Mouse (Mus musculus) CD4-positive naive resting alpha-beta T cell, adult 76 days (primary cell): ENCODE results near the gene Polh. TPM values are rescaled to one million over a fixed set of nuclear protein-coding genes. Genes with fewer than 3 reads are reported as not detected.

Experiments
- total RNA-seq: library from RNA; stranded (reverse); gene quantifications from one replicate; pipeline ENCODE4 v1.2.4, GENCODE M21; 2023

Polh gene
- total RNA-seq, result 11.8 TPM

GRCm38 (mm10) chr17:46202421-46203071 lies at the start of gene Polh, which contains the start of gene Xpo5:
TSS of gene Polh (minus strand) at chr17:46202645.
TSS of gene Xpo5 (plus strand) at chr17:46202782.

GRCm38 (mm10) chr17:46247512-46248188 lies 45.2 kb upstream of the Polh start, which contains the start of the genes Polr1c and Yipf3:
TSS of gene Polr1c (minus strand) at chr17:46248054.
TSS of gene Yipf3 (plus strand) at chr17:46248080.

GRCm38 (mm10) chr17:46160686-46161085 lies 41.8 kb downstream of the Polh start, which contains the start of gene Gtpbp2:
TSS of gene Gtpbp2 (plus strand) at chr17:46161032.

GRCm38 (mm10) chr17:46152847-46153782 lies 49.3 kb downstream of the Polh start, which contains the start of gene Mad2l1bp:
TSS of gene Mad2l1bp (minus strand) at chr17:46153553.

GRCm38 (mm10) chr17:46143578-46144423 lies 58.6 kb downstream of the Polh start, which contains the start of gene Rsph9:
TSS of gene Rsph9 (minus strand) at chr17:46144216.

Other genes starting within 250 kb of the Polh start
- gene Vegfa, start 170.3 kb downstream of the Polh start, total RNA-seq, result 9.1 TPM
- gene Mrps18a, start 91.7 kb downstream of the Polh start, total RNA-seq, result 61.7 TPM
- not detected for gene Rsph9, start 58.4 kb downstream of the Polh start, total RNA-seq
- 21.1 TPM for gene Mad2l1bp, start 49.1 kb downstream of the Polh start, total RNA-seq
- 165 TPM for gene Gtpbp2, start 41.6 kb downstream of the Polh start, total RNA-seq
- gene Xpo5, start 137 bp upstream of the Polh start, total RNA-seq, result 32.3 TPM
- 67.4 TPM for gene Polr1c, start 45.4 kb upstream of the Polh start, total RNA-seq
- gene Yipf3, start 45.4 kb upstream of the Polh start, total RNA-seq, result 105 TPM
- gene Lrrc73, start 50.9 kb upstream of the Polh start, total RNA-seq, result 1.2 TPM
- 49.3 TPM for gene Tjap1, start 80.4 kb upstream of the Polh start, total RNA-seq
- gene Dlk2, start 94.8 kb upstream of the Polh start, total RNA-seq, result not detected
- gene Abcc10, start 125.7 kb upstream of the Polh start, total RNA-seq, result 13.4 TPM
- 46.2 TPM for gene Zfp318, start 181.1 kb upstream of the Polh start, total RNA-seq
- gene Crip3, start 226.3 kb upstream of the Polh start, total RNA-seq, result not detected
- not detected for gene Slc22a7, start 235.8 kb upstream of the Polh start, total RNA-seq